Mouse (Mus musculus): ENCODE measurements at regions not wholly inside any gene's neighbourhood (a gene's known extent, or its start where the extent isn't known, plus 50 kb on each side); places are given as distances from the start of the nearest gene placed in this dataset.

- no peaks in the 10 kb centered on the region for H3K36me3 ChIP-seq (ENCODE audit: control insufficient read depth, insufficient read depth, low read length)
- TF ChIP-seq POLR2A (IDR thresholded peaks at IDR 0.05; ENCODE audit: control insufficient read depth, low read depth, low read length) (no peak), CTCF (IDR thresholded peaks at IDR 0.05; ENCODE audit: control insufficient read depth, insufficient read depth, insufficient replicate concordance, low read depth, low read length) (no peak)
- H3K4me1 ChIP-seq (ENCODE audit: control insufficient read depth, insufficient read depth, low read length) = no peaks in the 10 kb centered on the region
Measured at GRCm38 (mm10) chr4:8987544-8988344, 748.9 kb upstream of the Car8 start.

GRCm38 (mm10) chr4:8986394-8987091 is 747.7 kb upstream of the Car8 start:
- no peaks in the 10 kb centered on the region for H3K4me1 ChIP-seq (ENCODE audit: control insufficient read depth, insufficient read depth, low read length)

More at GRCm38 (mm10) chr4:8987544-8988344, 748.9 kb upstream of the Car8 start:
- no peak overlapping the region for H3K27ac ChIP-seq (ENCODE audit: control insufficient read depth, insufficient read depth, low read depth, low read length)
- H3K27me3 ChIP-seq (ENCODE audit: control insufficient read depth, insufficient read depth, low read length) = no peaks in the 10 kb centered on the region
- no peak overlapping the region for H3K4me3 ChIP-seq (ENCODE audit: control insufficient read depth, low read depth, low read length)

GRCm38 (mm10) chr4:8984059-8984606 is 745.3 kb upstream of the Car8 start:
- Histone ChIP-seq H3K27ac (ENCODE audit: control insufficient read depth, insufficient read depth, low read depth, low read length) (no peak overlapping the region), H3K36me3 (ENCODE audit: control insufficient read depth, insufficient read depth, low read length) (no peaks in the 10 kb centered on the region), H3K4me1 (ENCODE audit: control insufficient read depth, insufficient read depth, low read length) (no peaks in the 10 kb centered on the region), H3K4me3 (ENCODE audit: control insufficient read depth, low read depth, low read length) (no peak overlapping the region), H3K27me3 (ENCODE audit: control insufficient read depth, insufficient read depth, low read length) (no peaks in the 10 kb centered on the region)
- no peak for TF ChIP-seq POLR2A (IDR thresholded peaks at IDR 0.05; ENCODE audit: control insufficient read depth, low read depth, low read length)
- no peak for TF ChIP-seq CTCF (IDR thresholded peaks at IDR 0.05; ENCODE audit: control insufficient read depth, insufficient read depth, insufficient replicate concordance, low read depth, low read length)

More at GRCm38 (mm10) chr4:8986394-8987091, 747.7 kb upstream of the Car8 start:
- no peak for TF ChIP-seq CTCF (IDR thresholded peaks at IDR 0.05; ENCODE audit: control insufficient read depth, insufficient read depth, insufficient replicate concordance, low read depth, low read length)
- no peak for TF ChIP-seq POLR2A (IDR thresholded peaks at IDR 0.05; ENCODE audit: control insufficient read depth, low read depth, low read length)
- H3K27ac ChIP-seq (ENCODE audit: control insufficient read depth, insufficient read depth, low read depth, low read length) = no peak overlapping the region
- no peaks in the 10 kb centered on the region for H3K36me3 ChIP-seq (ENCODE audit: control insufficient read depth, insufficient read depth, low read length)
- H3K27me3 ChIP-seq (ENCODE audit: control insufficient read depth, insufficient read depth, low read length) = no peaks in the 10 kb centered on the region
- no peak overlapping the region for H3K4me3 ChIP-seq (ENCODE audit: control insufficient read depth, low read depth, low read length)

GRCm38 (mm10) chr4:8978949-8979348 is 740.1 kb upstream of the Car8 start:
- Histone ChIP-seq H3K27ac (ENCODE audit: control insufficient read depth, insufficient read depth, low read depth, low read length) (no peak overlapping the region), H3K36me3 (ENCODE audit: control insufficient read depth, insufficient read depth, low read length) (no peaks in the 10 kb centered on the region), H3K27me3 (ENCODE audit: control insufficient read depth, insufficient read depth, low read length) (no peaks in the 10 kb centered on the region), H3K4me3 (ENCODE audit: control insufficient read depth, low read depth, low read length) (no peak overlapping the region), H3K4me1 (ENCODE audit: control insufficient read depth, insufficient read depth, low read length) (no peaks in the 10 kb centered on the region)
- TF ChIP-seq POLR2A (IDR thresholded peaks at IDR 0.05; ENCODE audit: control insufficient read depth, low read depth, low read length) (no peak), CTCF (IDR thresholded peaks at IDR 0.05; ENCODE audit: control insufficient read depth, insufficient read depth, insufficient replicate concordance, low read depth, low read length) (no peak)

- Histone ChIP-seq H3K4me1 (ENCODE audit: control insufficient read depth, insufficient read depth, low read length) (no peaks in the 10 kb centered on the region), H3K27ac (ENCODE audit: control insufficient read depth, insufficient read depth, low read depth, low read length) (no peak overlapping the region)
Measured at GRCm38 (mm10) chr4:8969951-8970455, 731.2 kb upstream of the Car8 start.

GRCm38 (mm10) chr4:8968741-8969140 is 729.9 kb upstream of the Car8 start:
- no peaks in the 10 kb centered on the region for H3K36me3 ChIP-seq (ENCODE audit: control insufficient read depth, insufficient read depth, low read length)
- H3K27ac ChIP-seq (ENCODE audit: control insufficient read depth, insufficient read depth, low read depth, low read length) = no peak overlapping the region
- H3K4me1 ChIP-seq (ENCODE audit: control insufficient read depth, insufficient read depth, low read length) = no peaks in the 10 kb centered on the region
- H3K4me3 ChIP-seq (ENCODE audit: control insufficient read depth, low read depth, low read length) = no peak overlapping the region
- no peaks in the 10 kb centered on the region for H3K27me3 ChIP-seq (ENCODE audit: control insufficient read depth, insufficient read depth, low read length)
- TF ChIP-seq CTCF (IDR thresholded peaks at IDR 0.05; ENCODE audit: control insufficient read depth, insufficient read depth, insufficient replicate concordance, low read depth, low read length) (no peak), POLR2A (IDR thresholded peaks at IDR 0.05; ENCODE audit: control insufficient read depth, low read depth, low read length) (no peak)

More at GRCm38 (mm10) chr4:8969951-8970455, 731.2 kb upstream of the Car8 start:
- Histone ChIP-seq H3K36me3 (ENCODE audit: control insufficient read depth, insufficient read depth, low read length) (no peaks in the 10 kb centered on the region), H3K27me3 (ENCODE audit: control insufficient read depth, insufficient read depth, low read length) (no peaks in the 10 kb centered on the region), H3K4me3 (ENCODE audit: control insufficient read depth, low read depth, low read length) (no peak overlapping the region)
- TF ChIP-seq CTCF (IDR thresholded peaks at IDR 0.05; ENCODE audit: control insufficient read depth, insufficient read depth, insufficient replicate concordance, low read depth, low read length) (no peak), POLR2A (IDR thresholded peaks at IDR 0.05; ENCODE audit: control insufficient read depth, low read depth, low read length) (no peak)

- Histone ChIP-seq H3K4me3 (ENCODE audit: control insufficient read depth, low read depth, low read length) (no peak overlapping the region), H3K27ac (ENCODE audit: control insufficient read depth, insufficient read depth, low read depth, low read length) (no peak overlapping the region)
- TF ChIP-seq CTCF (IDR thresholded peaks at IDR 0.05; ENCODE audit: control insufficient read depth, insufficient read depth, insufficient replicate concordance, low read depth, low read length) (no peak), POLR2A (IDR thresholded peaks at IDR 0.05; ENCODE audit: control insufficient read depth, low read depth, low read length) (no peak)
Measured at GRCm38 (mm10) chr4:8967986-8968385, 729.1 kb upstream of the Car8 start.

More at GRCm38 (mm10) chr4:8967986-8968385, 729.1 kb upstream of the Car8 start:
- H3K27me3 ChIP-seq (ENCODE audit: control insufficient read depth, insufficient read depth, low read length) = no peaks in the 10 kb centered on the region
- H3K36me3 ChIP-seq (ENCODE audit: control insufficient read depth, insufficient read depth, low read length) = no peaks in the 10 kb centered on the region
- H3K4me1 ChIP-seq (ENCODE audit: control insufficient read depth, insufficient read depth, low read length) = no peaks in the 10 kb centered on the region

All from testis, adult 2 months (tissue).